Mouse (Mus musculus) layer of hippocampus, postnatal 14 days (tissue): ENCODE data around the gene Rnaseh2c. TPM values are rescaled to one million over a fixed set of nuclear protein-coding genes. Genes with fewer than 3 reads are reported as not detected.

Experiments used
- total RNA-seq, 2 experiments: library from RNA; stranded (reverse); gene quantifications; 2 replicates each; pipeline ENCODE4 v1.2.3; 2021

Gene Rnaseh2c
- total RNA-seq, 2 experiments from 2014 or later: 84.4 to 90.5 TPM

Other genes starting within 250 kb of the Rnaseh2c start
- 10 to 100 TPM; 21.8 to 25.0 TPM for gene Eif1ad, start 235.1 kb upstream of the Rnaseh2c start, total RNA-seq
- 10 to 100 TPM; 83.0 to 97.1 TPM for gene Banf1, start 234.7 kb upstream of the Rnaseh2c start, total RNA-seq
- 10 to 100 TPM; 81.1 to 91.5 TPM for gene Sart1, start 213.2 kb upstream of the Rnaseh2c start, total RNA-seq
- under 1 TPM in 1 of 2 experiments, not detected in 1; 0.67 TPM for gene Tsga10ip, start 199.3 kb upstream of the Rnaseh2c start, total RNA-seq
- gene Drap1, start 176.9 kb upstream of the Rnaseh2c start, total RNA-seq: 100 to 1,000 TPM; 269 to 270 TPM
- gene AI837181, start 176.7 kb upstream of the Rnaseh2c start, total RNA-seq: 10 to 100 TPM; 63.0 to 63.6 TPM
- gene Fosl1, start 154.3 kb upstream of the Rnaseh2c start, total RNA-seq: not detected
- 10 to 100 TPM; 29.9 to 31.8 TPM for gene Ccdc85b, start 144.0 kb upstream of the Rnaseh2c start, total RNA-seq
- gene Fibp, start 141.3 kb upstream of the Rnaseh2c start, total RNA-seq: 100 to 1,000 TPM in 1 of 2 experiments, 10 to 100 TPM in 1; 96.3 to 101 TPM
- 1 to 10 TPM in 1 of 2 experiments, under 1 TPM in 1; 0.41 to 1.2 TPM for gene Ctsw, start 133.4 kb upstream of the Rnaseh2c start, total RNA-seq
- 10 to 100 TPM; 16.8 to 20.9 TPM for gene Efemp2, start 127.9 kb upstream of the Rnaseh2c start, total RNA-seq
- gene Mus81, start 113.5 kb upstream of the Rnaseh2c start, total RNA-seq: 10 to 100 TPM; 34.3 to 35.6 TPM
- 1,000 to 10,000 TPM; 1,666 to 1,748 TPM for gene Cfl1, start 111.4 kb upstream of the Rnaseh2c start, total RNA-seq
- gene 1700020D05Rik, start 98.1 kb upstream of the Rnaseh2c start, total RNA-seq: 1 to 10 TPM; 6.3 to 8.1 TPM
- 10 to 100 TPM; 70.5 to 74.2 TPM for gene Snx32, start 91.3 kb upstream of the Rnaseh2c start, total RNA-seq
- gene Ovol1, start 41.2 kb upstream of the Rnaseh2c start, total RNA-seq: not detected
- 1 to 10 TPM; 7.1 to 8.8 TPM for gene Ap5b1, start 33.8 kb upstream of the Rnaseh2c start, total RNA-seq
- gene Kat5, start 8.4 kb downstream of the Rnaseh2c start, total RNA-seq: 10 to 100 TPM; 83.3 to 83.5 TPM
- 10 to 100 TPM; 21.0 to 26.7 TPM for gene Rela, start 35.6 kb downstream of the Rnaseh2c start, total RNA-seq
- gene Sipa1, start 61.8 kb downstream of the Rnaseh2c start, total RNA-seq: 10 to 100 TPM; 22.8 to 26.1 TPM
- gene Map3k11, start 86.9 kb downstream of the Rnaseh2c start, total RNA-seq: 10 to 100 TPM; 16.1 to 17.0 TPM
- 10 to 100 TPM; 66.3 to 72.2 TPM for gene Pcnx3, start 87.0 kb downstream of the Rnaseh2c start, total RNA-seq
- gene Kcnk7, start 102.5 kb downstream of the Rnaseh2c start, total RNA-seq: not detected
- gene Ehbp1l1, start 124.4 kb downstream of the Rnaseh2c start, total RNA-seq: 10 to 100 TPM; 15.6 to 20.1 TPM
- gene Fam89b, start 127.8 kb downstream of the Rnaseh2c start, total RNA-seq: 10 to 100 TPM; 32.1 to 41.1 TPM
- gene Ltbp3, start 139.0 kb downstream of the Rnaseh2c start, total RNA-seq: 10 to 100 TPM; 24.7 to 32.7 TPM
- gene Scyl1, start 169.5 kb downstream of the Rnaseh2c start, total RNA-seq: 10 to 100 TPM; 73.6 to 75.1 TPM